In the genomic region with DNA sequence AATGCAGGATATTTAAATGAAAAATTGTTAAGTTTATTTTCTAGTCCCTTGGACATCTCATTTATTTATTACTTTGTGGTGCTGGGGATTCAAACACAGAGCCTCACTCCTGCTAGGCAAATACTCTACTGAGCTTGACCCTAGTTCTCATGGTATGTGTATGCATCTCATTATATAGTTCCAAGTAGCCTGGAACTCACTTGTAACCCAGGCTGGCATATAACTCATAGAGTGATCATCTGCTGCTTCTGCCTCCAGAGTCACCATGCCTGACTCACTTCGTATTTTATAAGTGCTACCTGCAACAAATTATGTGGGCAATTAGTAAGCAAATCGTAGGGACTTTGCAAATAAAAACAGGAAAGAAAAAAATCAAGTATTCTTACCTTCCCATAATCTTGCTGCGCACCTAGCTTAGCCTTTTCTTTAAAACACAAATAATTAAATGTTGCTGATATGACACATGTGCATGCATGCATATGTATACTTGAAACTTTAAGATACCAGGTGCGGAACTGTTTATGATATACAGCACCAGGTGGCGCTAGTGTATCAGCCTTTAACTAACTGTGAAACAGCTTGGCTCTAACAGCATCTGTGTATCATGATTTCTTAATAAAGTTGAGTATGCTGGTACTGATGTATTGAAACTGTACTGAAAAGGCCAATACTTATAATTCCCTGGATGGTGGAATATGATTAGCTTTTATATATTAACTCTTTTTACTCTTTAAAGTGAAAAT, we compare ENCODE assay signal across 8 mouse cellular contexts. TPM values are rescaled to one million over a fixed set of nuclear protein-coding genes. Genes with fewer than 3 reads are reported as not detected.
DNase-seq lines count a peak whose midpoint lies in the region; ATAC-seq and TF ChIP-seq lines count a peak whose summit lies in the region.

No protein-coding gene starts in this region.

- no peaks in the 10 kb centered on the region for H3K4me1 ChIP-seq in liver, embryonic 12.5 days
- no peaks in the 10 kb centered on the region for H3K4me1 ChIP-seq in neural tube, embryonic 13.5 days (replicated peaks)
- H3K4me1 ChIP-seq in thymus, adult 2 months (replicated peaks; ENCODE audit: control insufficient read depth, insufficient read depth, low read length) = no peaks in the 10 kb centered on the region

- ATAC-seq in liver, embryonic 12.5 days = peak; percentile 61; the same call in 1 of the 2 replicates
- peak; percentile 40 for ATAC-seq in neural tube, embryonic 13.5 days (ENCODE audit: low read depth)

- no peak overlapping the region for H3K27ac ChIP-seq in liver, embryonic 12.5 days
- no peak overlapping the region for H3K27ac ChIP-seq in neural tube, embryonic 13.5 days (replicated peaks)
- H3K27ac ChIP-seq in thymus, adult 2 months (ENCODE audit: control insufficient read depth, insufficient read depth, low read length) = no peak overlapping the region

- TF ChIP-seq POLR2A in thymus, adult 2 months (IDR thresholded peaks at IDR 0.05; ENCODE audit: control insufficient read depth, extremely low read depth, insufficient read depth, low read length, poor library complexity) = no peak

- H3K27me3 ChIP-seq in liver, embryonic 12.5 days (replicated peaks) = no peaks in the 10 kb centered on the region
- H3K27me3 ChIP-seq in neural tube, embryonic 13.5 days = no peaks in the 10 kb centered on the region
- H3K27me3 ChIP-seq in thymus, adult 2 months (ENCODE audit: control insufficient read depth, insufficient read depth, low read length) = no peaks in the 10 kb centered on the region

- TF ChIP-seq CTCF in thymus, adult 2 months (IDR thresholded peaks at IDR 0.05; ENCODE audit: borderline replicate concordance, control insufficient read depth, extremely low read depth, insufficient read depth, low read length, poor library complexity) = no peak

- H3K36me3 ChIP-seq in liver, embryonic 12.5 days = no peaks in the 10 kb centered on the region
- H3K36me3 ChIP-seq in neural tube, embryonic 13.5 days = no peaks in the 10 kb centered on the region
- H3K36me3 ChIP-seq in thymus, adult 2 months (ENCODE audit: control insufficient read depth, insufficient read depth, low read length) = no peaks in the 10 kb centered on the region

- no peak overlapping the region for H3K9ac ChIP-seq in liver, embryonic 12.5 days
- no peak overlapping the region for H3K9ac ChIP-seq in neural tube, embryonic 13.5 days

- H3K4me2 ChIP-seq in liver, embryonic 12.5 days = no peak overlapping the region
- no peak overlapping the region for H3K4me2 ChIP-seq in neural tube, embryonic 13.5 days

- H3K4me3 ChIP-seq in liver, embryonic 12.5 days = no peak overlapping the region
- no peak overlapping the region for H3K4me3 ChIP-seq in neural tube, embryonic 13.5 days
- H3K4me3 ChIP-seq in thymus, adult 2 months (ENCODE audit: control insufficient read depth, insufficient read depth, low read length) = no peak overlapping the region

- 33% methylated on average over 5 of the region's 5 CpGs for WGBS in liver, embryonic 12.5 days (ENCODE audit: insufficient replicate concordance)
- 42% methylated on average over 5 of the region's 5 CpGs for WGBS in neural tube, embryonic 13.5 days
- WGBS in thymus, adult 2 months = 43% methylated on average over 5 of the region's 5 CpGs

- no peaks in the 10 kb centered on the region for H3K9me3 ChIP-seq in liver, embryonic 12.5 days (replicated peaks)
- no peaks in the 10 kb centered on the region for H3K9me3 ChIP-seq in neural tube, embryonic 13.5 days

- peak; percentile 92 for DNase-seq in CD4-positive, CD25-positive, alpha-beta regulatory T cell, adult 2 months (ENCODE audit: low read depth, low spot score)
- DNase-seq in adipocyte (ENCODE audit: low spot score) = peak; percentile 82
- DNase-seq in embryo, embryonic 10 days (ENCODE audit: low spot score) = peak; percentile 89
- peak; percentile 21 to 66 for DNase-seq in heart, adult 9 months (ENCODE audit: low spot score in 2 of 2)
- peak; percentile 82 for DNase-seq in kidney, postnatal 14 days
- peak; percentile 63 for DNase-seq in thymus, adult 2 months

RNA-seq across cellular contexts. Expression of gene Rnase9, which starts 15.1 kb away (rescaled TPM):
- not detected in 2 replicates for polyA plus RNA-seq in liver, embryonic 12.5 days (2016; fragmentation: Nextera tagmentation; extraction: Ambion mirVana)
- not detected in 2 replicates for polyA plus RNA-seq in neural tube, embryonic 13.5 days (2015; fragmentation: Nextera tagmentation; extraction: Ambion mirVana)
- polyA plus RNA-seq in thymus, adult 2 months (2012; rRNA removed) = not detected in 2 replicates

RNA-seq across cellular contexts. Expression of gene Rnase10, which starts 19.0 kb away (rescaled TPM):
- 0.07 TPM in 1 of 2 replicates, not detected in the other for polyA plus RNA-seq in liver, embryonic 12.5 days (2016; fragmentation: Nextera tagmentation; extraction: Ambion mirVana)
- polyA plus RNA-seq in neural tube, embryonic 13.5 days (2015; fragmentation: Nextera tagmentation; extraction: Ambion mirVana) = not detected in 2 replicates
- 0.05 and 0.13 TPM in 2 replicates for polyA plus RNA-seq in thymus, adult 2 months (2012; rRNA removed)

RNA-seq across cellular contexts. Expression of gene Rnase11, which starts 23.4 kb away (rescaled TPM):
- polyA plus RNA-seq in liver, embryonic 12.5 days (2016; fragmentation: Nextera tagmentation; extraction: Ambion mirVana) = not detected in 2 replicates
- not detected in 2 replicates for polyA plus RNA-seq in neural tube, embryonic 13.5 days (2015; fragmentation: Nextera tagmentation; extraction: Ambion mirVana)
- not detected in 2 replicates for polyA plus RNA-seq in thymus, adult 2 months (2012; rRNA removed)

RNA-seq across cellular contexts. Expression of gene Rnase12, which starts 30.9 kb away (rescaled TPM):
- 0.44 and 1.4 TPM in 2 replicates for polyA plus RNA-seq in liver, embryonic 12.5 days (2016; fragmentation: Nextera tagmentation; extraction: Ambion mirVana)
- not detected in 2 replicates for polyA plus RNA-seq in neural tube, embryonic 13.5 days (2015; fragmentation: Nextera tagmentation; extraction: Ambion mirVana)
- polyA plus RNA-seq in thymus, adult 2 months (2012; rRNA removed) = 0.31 and 0.49 TPM in 2 replicates

RNA-seq across cellular contexts. Expression of gene Olfr750, which starts 47.7 kb away (rescaled TPM):
- polyA plus RNA-seq in liver, embryonic 12.5 days (2016; fragmentation: Nextera tagmentation; extraction: Ambion mirVana) = not detected in 2 replicates
- polyA plus RNA-seq in neural tube, embryonic 13.5 days (2015; fragmentation: Nextera tagmentation; extraction: Ambion mirVana) = not detected in 2 replicates
- 0.11 TPM in 1 of 2 replicates, not detected in the other for polyA plus RNA-seq in thymus, adult 2 months (2012; rRNA removed)
